Mouse (Mus musculus) urinary bladder, postnatal 14 days (tissue): Measurements from ENCODE around the gene Bad.

Source experiments
- DNase-seq: peaks from one replicate; pipeline ENCODE4 v3.0.0; 2021; ENCODE audit warnings: low spot score

Gene Bad

DNA sequence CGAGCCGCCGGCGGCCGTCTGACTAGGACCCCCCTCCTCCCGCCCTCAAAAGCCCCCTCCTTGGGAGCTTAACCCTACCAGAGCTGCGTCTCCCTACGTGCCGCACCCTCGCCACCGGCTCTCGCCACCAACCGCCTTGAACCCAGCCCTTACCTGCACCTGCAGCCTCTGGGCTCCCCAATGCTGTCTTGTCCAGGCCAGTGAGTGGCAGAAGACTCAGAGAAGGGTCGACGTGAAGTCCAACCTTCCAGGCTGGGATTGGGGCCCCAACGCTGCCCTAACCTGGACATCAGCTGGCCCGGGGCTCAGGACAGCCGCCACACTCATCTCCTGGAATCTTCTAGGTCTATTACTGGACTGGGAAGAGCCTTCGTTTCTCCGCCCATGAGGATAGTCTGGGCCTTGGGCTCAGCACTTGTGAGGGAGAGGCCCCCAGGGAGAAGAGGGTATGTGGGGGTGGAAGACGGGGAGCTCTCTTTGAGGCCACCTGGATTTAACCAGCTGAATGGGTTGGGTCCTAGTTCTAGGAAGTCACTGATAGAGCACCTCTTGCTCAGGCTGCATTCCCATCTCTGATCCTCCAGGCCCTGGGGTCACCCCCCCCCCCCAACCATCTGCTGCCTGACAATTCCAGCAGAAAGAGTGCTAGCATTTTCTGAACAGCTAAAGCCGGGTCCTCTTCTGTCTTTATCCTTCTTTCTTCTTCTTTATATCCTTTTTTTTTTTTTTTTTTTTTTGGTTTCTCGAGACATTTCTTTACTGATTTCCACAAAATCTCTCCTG lies 7.3 kb upstream of the Bad start, which contains the start of gene Kcnk4:
TSS of gene Kcnk4 (minus strand) at position 321 of the 783 bp plus-strand sequence.
- DNase-seq, result no peak

DNA sequence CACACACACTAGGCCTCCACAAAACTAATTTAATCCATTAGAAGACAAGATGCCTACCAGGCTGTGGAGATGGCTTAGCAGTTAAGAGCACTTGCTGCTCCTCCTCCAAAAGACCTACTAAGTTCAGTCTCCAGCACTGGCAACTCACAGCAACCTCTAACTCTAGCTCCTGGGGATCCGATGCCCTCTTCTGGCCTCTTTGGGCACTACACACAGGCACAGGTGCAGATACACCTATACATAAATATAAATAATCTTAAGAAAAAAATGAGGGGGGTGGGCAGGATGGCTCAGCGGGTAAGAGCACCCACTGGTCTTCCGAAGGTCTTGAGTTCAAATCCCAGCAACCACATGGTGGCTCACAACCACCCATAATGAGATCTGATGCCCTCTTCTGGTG lies 5.4 kb upstream of the Bad start:
- DNase-seq, result no peak

DNA sequence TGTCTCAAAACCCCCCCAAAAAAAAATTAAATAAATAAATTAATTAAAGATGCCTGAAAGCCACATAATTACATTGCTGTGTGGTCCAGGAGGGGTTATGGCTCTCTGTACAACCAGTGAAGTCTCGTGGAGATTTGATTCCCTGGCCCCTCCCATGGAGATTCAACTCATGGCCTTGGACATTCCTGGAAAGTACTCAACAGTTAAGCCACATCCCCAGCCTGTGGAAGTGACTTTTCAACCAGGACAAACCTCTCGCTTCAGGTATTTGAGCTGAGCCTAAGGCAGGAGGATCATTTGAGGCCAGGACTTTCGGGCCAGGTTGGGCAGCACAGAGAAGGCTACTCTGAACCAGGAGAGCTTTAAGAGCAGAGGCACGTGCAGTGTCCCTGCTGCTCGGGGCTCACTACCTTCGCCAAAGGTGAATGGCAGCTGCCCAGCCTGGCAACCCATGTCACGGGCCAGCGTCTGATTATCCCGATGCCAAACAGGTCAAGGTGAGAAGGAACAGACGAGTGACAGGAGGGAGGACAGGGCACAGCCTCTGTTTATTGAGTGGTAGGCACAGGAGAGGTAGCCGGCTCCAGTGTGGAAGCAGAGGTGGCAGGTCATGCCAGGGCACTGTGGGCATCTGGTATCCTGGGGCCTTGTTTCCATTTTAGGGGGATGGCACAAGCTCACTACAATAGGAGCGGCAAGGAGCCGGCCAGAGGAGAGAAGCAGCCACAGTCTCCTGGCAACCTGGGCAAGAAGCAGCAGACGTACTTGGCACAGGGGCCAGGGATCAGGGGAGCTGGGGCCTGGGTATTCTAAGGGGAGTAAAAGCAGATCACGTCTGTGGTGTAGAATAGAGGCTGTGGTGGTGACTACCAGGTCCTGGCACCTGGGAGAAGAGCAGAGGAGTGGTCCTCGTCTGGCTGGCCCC lies 3.9 kb upstream of the Bad start:
- DNase-seq, result no peak

GRCm38 (mm10) chr19:6939106-6940002 lies 2.3 kb upstream of the Bad start:
- no peak for DNase-seq

- peak; percentile 55 for DNase-seq
Measured at GRCm38 (mm10) chr19:6940396-6941351, 987 bp upstream of the Bad start.

- peak; percentile 96 for DNase-seq
Measured at GRCm38 (mm10) chr19:6942249-6942691, 609 bp downstream of the Bad start, which contains the start of gene Gpr137. Gpr137 (minus strand) TSS chr19:6942480.

DNA sequence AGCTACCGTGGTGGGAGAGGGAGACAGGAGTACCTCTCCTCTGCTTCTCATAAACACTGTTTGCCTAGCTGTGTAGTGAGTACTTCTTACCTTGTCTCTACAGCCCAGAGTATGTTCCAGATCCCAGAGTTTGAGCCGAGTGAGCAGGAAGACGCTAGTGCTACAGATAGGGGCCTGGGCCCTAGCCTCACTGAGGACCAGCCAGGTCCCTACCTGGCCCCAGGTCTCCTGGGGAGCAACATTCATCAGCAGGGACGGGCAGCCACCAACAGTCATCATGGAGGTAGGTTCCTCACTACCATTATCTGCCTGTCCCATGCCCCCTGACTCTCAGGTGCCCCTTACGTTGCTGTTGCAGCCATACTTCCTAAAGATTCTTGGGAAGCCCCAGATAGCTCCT lies 1.1 kb downstream of the Bad start:
- no peak for DNase-seq

- no peak for DNase-seq
Measured at GRCm38 (mm10) chr19:6943709-6944108, 2.0 kb downstream of the Bad start.

GRCm38 (mm10) chr19:6947742-6948141 lies 6.1 kb downstream of the Bad start:
- no peak for DNase-seq

DNA sequence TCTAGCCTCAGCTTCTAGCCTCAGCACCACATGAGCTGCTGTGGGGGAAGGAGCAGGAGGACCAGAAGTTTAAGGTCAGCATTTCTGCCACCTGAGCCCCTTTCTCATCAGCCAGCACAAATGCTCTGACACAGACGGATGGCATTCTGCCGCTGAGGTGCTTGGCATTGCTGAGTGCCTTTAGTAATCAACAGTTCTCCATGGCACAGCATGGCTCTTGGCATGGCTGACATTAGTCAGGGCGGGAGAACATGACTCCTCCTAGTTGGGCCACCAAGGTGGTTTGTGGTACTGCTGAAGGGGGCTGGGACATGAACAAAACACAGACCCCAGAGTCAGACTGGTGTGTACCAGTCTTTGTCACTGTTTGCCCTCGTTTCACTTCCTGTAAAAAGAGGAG lies 6.5 kb downstream of the Bad start:
- no peak for DNase-seq

GRCm38 (mm10) chr19:6949532-6949931 lies 7.9 kb downstream of the Bad start:
- no peak for DNase-seq

- DNase-seq, result no peak
Measured at GRCm38 (mm10) chr19:6949951-6950350, 8.3 kb downstream of the Bad start.

DNA sequence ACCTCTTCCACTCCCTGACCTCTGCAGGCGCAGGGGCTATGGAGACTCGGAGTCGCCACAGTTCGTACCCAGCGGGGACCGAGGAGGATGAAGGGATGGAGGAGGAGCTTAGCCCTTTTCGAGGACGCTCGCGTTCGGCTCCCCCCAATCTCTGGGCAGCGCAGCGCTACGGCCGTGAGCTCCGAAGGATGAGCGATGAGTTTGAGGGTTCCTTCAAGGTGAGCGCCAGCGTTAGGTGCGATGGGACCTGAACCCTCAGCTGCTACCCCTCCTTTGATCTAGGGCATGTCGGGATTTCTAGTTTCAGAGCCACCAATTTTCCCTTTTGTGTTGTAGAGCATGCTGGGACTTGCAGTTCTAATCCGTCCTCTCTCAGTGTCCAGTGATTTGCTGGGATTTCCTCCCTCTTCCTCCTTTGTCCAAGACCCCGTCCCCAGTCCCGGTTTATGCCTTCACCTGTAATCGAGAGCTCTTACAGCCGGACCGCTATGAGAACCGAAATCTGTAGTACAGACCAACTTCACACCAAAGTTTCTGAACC lies 9.0 kb downstream of the Bad start:
- peak; percentile 53 for DNase-seq

GRCm38 (mm10) chr19:6951381-6951968 lies 9.8 kb downstream of the Bad start:
- DNase-seq, result peak; percentile 95

GRCm38 (mm10) chr19:6951994-6952711 lies 10.5 kb downstream of the Bad start:
- DNase-seq, result peak; percentile 85

DNA sequence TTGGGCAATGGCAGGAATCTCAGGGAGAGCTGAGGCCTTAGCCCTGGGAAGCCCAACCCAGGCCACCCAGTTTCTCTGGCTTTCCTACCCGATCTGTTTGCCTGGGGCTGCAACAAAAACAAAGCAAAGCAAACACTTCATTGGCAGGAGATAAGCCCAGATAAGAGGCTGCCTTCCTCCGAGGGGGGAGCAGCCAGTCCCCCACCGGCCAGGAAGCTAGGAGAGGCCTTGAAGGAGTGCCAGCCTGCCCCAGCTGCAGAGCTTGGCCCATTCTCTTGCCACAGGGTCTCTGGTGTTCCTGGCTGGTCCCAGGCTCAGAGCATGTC lies 11.0 kb downstream of the Bad start:
- peak; percentile 78 for DNase-seq

DNA sequence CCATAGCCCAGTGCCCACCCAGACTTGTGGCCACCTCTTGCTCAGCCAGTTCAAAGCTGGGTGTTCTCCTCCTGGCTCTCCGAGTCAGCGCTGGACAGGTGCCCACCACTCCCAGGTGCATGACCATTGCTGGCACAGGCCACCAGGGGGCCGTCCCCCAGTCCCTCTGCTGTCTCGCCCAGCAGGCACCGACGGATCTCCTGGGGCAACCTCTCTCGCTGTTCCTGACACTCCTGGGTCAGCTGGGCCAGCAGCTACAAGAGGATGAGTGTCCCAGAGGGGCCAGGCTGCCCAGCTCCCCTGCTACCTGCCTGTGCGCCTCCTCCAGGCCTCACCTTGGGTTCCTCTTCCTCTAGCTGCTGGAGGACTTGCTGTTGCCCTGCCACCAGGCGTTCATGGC lies 12.4 kb downstream of the Bad start:
- peak; percentile 72 for DNase-seq

GRCm38 (mm10) chr19:6955424-6955823 lies 13.8 kb downstream of the Bad start:
- DNase-seq, result no peak

- no peak for DNase-seq
Measured at GRCm38 (mm10) chr19:6956461-6956860, 14.8 kb downstream of the Bad start.
